Mouse (Mus musculus) kidney, postnatal 0 days (tissue): ENCODE measurements around the gene Gtf2a1. TPM values are rescaled to one million over a fixed set of nuclear protein-coding genes. Genes with fewer than 3 reads are reported as not detected.
"Not testable (repeated sequence)": the region's sequence is repeated elsewhere in the genome, so short reads cannot be mapped to it uniquely, and the experiment has no call there.

Experiments used
- ATAC-seq: fragments of 200-750 bp; cut with Nextera tagmentation; replicated peaks from 2 replicates; pipeline ENCODE4 v1.8.0; 2017; ENCODE audit warnings: low read depth, moderate number of reproducible peaks, moderate TSS enrichment, moderate library complexity; ENCODE audit not compliant: low FRiP score
- DNase-seq: peaks from one replicate; pipeline ENCODE4 v3.0.0-alpha.2; 2016; ENCODE audit warnings: low spot score
- H3K27ac ChIP-seq: fragments of 300-500 bp; sonication (generic); 2 replicates; pipeline ENCODE4 v1.5.1; 2014; ENCODE audit warnings: mild to moderate bottlenecking
- H3K27me3 ChIP-seq: fragments of 300-500 bp; sonication (generic); 2 replicates; pipeline ENCODE4 v1.6.1; 2014; ENCODE audit warnings: low read length, mixed read lengths; ENCODE audit not compliant: insufficient read depth
- H3K36me3 ChIP-seq: fragments of 300-500 bp; sonication (generic); 2 replicates; pipeline ENCODE4 v1.6.1; 2014; ENCODE audit warnings: low read length, mixed read lengths; ENCODE audit not compliant: insufficient read depth
- H3K4me1 ChIP-seq: fragments of 300-500 bp; sonication (generic); replicated peaks from 2 replicates; pipeline ENCODE4 v1.6.1; 2014; ENCODE audit warnings: antibody characterized with exemption, low read length, mixed read lengths; ENCODE audit not compliant: insufficient read depth
- H3K4me2 ChIP-seq: fragments of 300-500 bp; sonication (generic); 2 replicates; pipeline ENCODE4 v1.6.1; 2014; ENCODE audit warnings: mild to moderate bottlenecking, low read length, moderate library complexity, mixed read lengths
- H3K4me3 ChIP-seq: fragments of 300-500 bp; sonication (generic); replicated peaks from 2 replicates; pipeline ENCODE4 v1.5.1; 2014; ENCODE audit warnings: low read depth, low read length
- H3K9ac ChIP-seq: fragments of 300-500 bp; sonication (generic); 2 replicates; pipeline ENCODE4 v1.6.1; 2014; ENCODE audit warnings: low read depth, low read length
- H3K9me3 ChIP-seq: fragments of 300-500 bp; sonication (generic); replicated peaks from 2 replicates; pipeline ENCODE4 v1.6.1; 2016; ENCODE audit warnings: low read length, inconsistent platforms, mixed read lengths
- CTCF ChIP-seq: IDR thresholded peaks from 2 replicates; pipeline ENCODE4 v1.5.1; 2016; ENCODE audit warnings: antibody characterized with exemption, low read depth, mild to moderate bottlenecking, moderate library complexity
- WGBS: fragments of 180-500 bp; shearing (Covaris S2); extraction: QIAGEN DNeasy Blood & Tissue Kit; methylation state at CpG from one replicate; pipeline ENCODE4 v1.1.7; 2014; 5-methylcytosine and 5-hydroxymethylcytosine counted together
- polyA plus RNA-seq: library from polyadenylated mRNA; unstranded; fragments of >200 nt; fragmentation: Nextera tagmentation; extraction: Ambion mirVana; gene quantifications from 2 replicates; pipeline ENCODE4 v1.2.1, GENCODE M21; 2015

The Gtf2a1 gene
- polyA plus RNA-seq, 1 experiment from 2014 or later: 29.5 TPM

DNA sequence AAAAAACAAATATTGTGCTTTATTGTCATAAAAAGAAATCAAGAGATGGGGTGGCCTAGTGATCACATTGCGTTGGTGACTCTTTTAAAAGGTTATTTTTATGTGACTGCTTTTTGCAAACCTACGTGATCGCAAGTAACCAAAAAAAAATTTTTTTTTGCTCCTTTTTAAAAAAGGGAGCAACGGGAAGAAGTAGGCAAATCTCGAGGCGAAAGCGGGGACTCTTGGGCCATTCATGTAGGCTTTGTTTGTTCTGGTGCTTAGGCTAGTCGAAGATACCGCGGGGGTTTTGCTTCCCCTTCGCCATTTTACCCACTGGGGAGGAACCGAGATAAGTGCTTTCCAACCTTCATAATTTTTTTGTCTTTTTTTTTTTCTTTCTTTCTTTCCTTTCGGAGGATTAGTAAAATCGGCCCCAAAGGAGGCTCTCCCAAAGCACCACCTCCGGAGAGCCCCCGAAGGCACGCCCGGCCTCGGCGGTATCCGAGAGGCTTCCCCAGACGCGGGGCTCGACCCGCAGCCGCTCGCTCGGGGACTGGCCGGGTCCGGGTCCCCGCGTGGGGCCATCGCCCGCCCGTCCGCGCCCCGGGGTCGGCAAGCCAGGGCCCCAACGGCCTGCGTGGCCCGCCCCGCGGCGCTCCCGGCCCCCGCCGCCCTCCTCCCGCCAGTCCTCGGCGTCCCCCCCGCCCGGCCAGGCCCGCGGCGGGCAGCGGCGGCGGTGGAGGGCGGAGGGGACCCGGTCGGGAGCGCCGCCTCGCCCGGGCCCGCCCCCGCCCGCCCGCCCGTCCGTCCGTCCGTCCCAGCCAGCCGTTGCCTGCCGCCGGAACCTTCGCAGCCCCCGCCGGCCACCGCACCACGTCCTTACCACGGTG, 1.4 kb downstream of the Gtf2a1 start:
- Histone ChIP-seq H3K27ac (peak overlapping the region; percentile 100), H3K4me3 (peak overlapping the region; percentile 96), H3K9me3 (no peaks in the 10 kb centered on the region), H3K9ac (peak overlapping the region; percentile 100), H3K4me1 (peaks cover 12% of the 10 kb centered on the region), H3K27me3 (no peaks in the 10 kb centered on the region), H3K36me3 (no peaks in the 10 kb centered on the region), H3K4me2 (peak overlapping the region; percentile 57)
- no peak for ATAC-seq
- peak; percentile 68 for DNase-seq
- no peak for TF ChIP-seq CTCF
- WGBS: under 1% methylated on average over 73 of the region's 83 CpGs

GRCm38 (mm10) chr12:91588176-91588669, 2.1 kb downstream of the Gtf2a1 start:
- Histone ChIP-seq H3K9me3 (no peaks in the 10 kb centered on the region), H3K27me3 (no peaks in the 10 kb centered on the region), H3K4me1 (peaks cover 12% of the 10 kb centered on the region), H3K4me3 (peak overlapping the region; percentile 96), H3K27ac (peak overlapping the region; percentile 100), H3K36me3 (no peaks in the 10 kb centered on the region), H3K4me2 (peak overlapping the region; percentile 57), H3K9ac (peak overlapping the region; percentile 100)
- DNase-seq (peak; percentile 99), ATAC-seq (peak; percentile 87)
- under 1% methylated on average over 32 of the region's 32 CpGs for WGBS
- 0 out of 2 replicates have a peak, but pooled peaks have one; percentile 14 for TF ChIP-seq CTCF

DNA sequence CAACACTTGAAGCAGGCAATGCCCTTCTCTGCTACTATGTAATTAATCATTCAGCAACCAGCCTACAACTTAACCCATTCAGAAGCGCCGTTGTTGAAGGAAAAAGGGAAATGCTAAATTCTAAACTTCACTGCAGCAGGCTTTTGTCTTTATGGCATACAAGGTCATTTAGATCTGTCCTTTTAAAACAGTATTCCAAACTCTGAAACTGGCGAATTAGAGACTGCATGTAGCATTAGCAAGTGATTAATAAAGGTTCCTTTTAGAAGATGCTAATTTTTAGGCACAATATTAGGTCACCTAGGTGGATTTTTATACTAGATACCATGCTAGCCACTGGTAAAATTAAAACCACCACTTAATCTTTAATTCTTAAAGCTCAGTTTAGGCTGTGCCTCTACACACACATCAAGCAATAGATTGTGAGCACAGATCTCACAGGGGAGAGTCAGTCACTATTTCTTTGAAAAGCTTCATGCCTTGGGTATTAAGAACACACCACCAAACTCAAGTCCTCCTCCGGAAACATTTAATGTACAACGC, 2.7 kb downstream of the Gtf2a1 start:
- Histone ChIP-seq H3K27ac (peak overlapping the region; percentile 100), H3K4me1 (peaks cover 12% of the 10 kb centered on the region), H3K4me2 (peak overlapping the region; percentile 57), H3K4me3 (peak overlapping the region; percentile 96), H3K36me3 (no peaks in the 10 kb centered on the region), H3K9ac (peak overlapping the region; percentile 100), H3K9me3 (no peaks in the 10 kb centered on the region), H3K27me3 (no peaks in the 10 kb centered on the region)
- no peak for TF ChIP-seq CTCF
- DNase-seq (peak; percentile 55), ATAC-seq (no peak)
- WGBS: 8% methylated on average over 5 of the region's 5 CpGs

GRCm38 (mm10) chr12:91587077-91587476, 3.2 kb downstream of the Gtf2a1 start:
- Histone ChIP-seq H3K4me1 (peaks cover 12% of the 10 kb centered on the region), H3K9ac (no peak overlapping the region), H3K4me2 (peak overlapping the region; percentile 57), H3K9me3 (no peaks in the 10 kb centered on the region), H3K36me3 (no peaks in the 10 kb centered on the region), H3K27ac (no peak overlapping the region), H3K4me3 (peak overlapping the region; percentile 96), H3K27me3 (no peaks in the 10 kb centered on the region)
- DNase-seq (no peak), ATAC-seq (no peak)
- WGBS: 36% methylated on average over 3 of the region's 3 CpGs
- no peak for TF ChIP-seq CTCF

GRCm38 (mm10) chr12:91585815-91586214, 4.5 kb downstream of the Gtf2a1 start:
- not testable (repeated sequence) for H3K36me3 ChIP-seq, H3K9me3 ChIP-seq, H3K4me1 ChIP-seq, H3K4me2 ChIP-seq, ATAC-seq, H3K9ac ChIP-seq, H3K27ac ChIP-seq, H3K4me3 ChIP-seq, H3K27me3 ChIP-seq, DNase-seq
- WGBS: 100% methylated on average over 4 of the region's 4 CpGs

- 89% methylated on average over 3 of the region's 3 CpGs for WGBS
- Histone ChIP-seq H3K9me3 (no peaks in the 10 kb centered on the region), H3K27me3 (no peaks in the 10 kb centered on the region), H3K4me1 (peaks cover 8% of the 10 kb centered on the region), H3K4me2 (no peak overlapping the region), H3K9ac (no peak overlapping the region), H3K36me3 (0 out of 2 replicates have a peak, but pooled peaks cover 2% of the 10 kb centered on the region), H3K4me3 (no peak overlapping the region), H3K27ac (no peak overlapping the region)
- ATAC-seq (no peak), DNase-seq (no peak)
- no peak for TF ChIP-seq CTCF
These were observed 5.1 kb downstream of the Gtf2a1 start for GRCm38 (mm10) chr12:91585206-91585605.
